Mouse (Mus musculus) kidney, adult 2 months (tissue): Measurements from ENCODE around the gene Rsbn1. TPM values are rescaled to one million over a fixed set of nuclear protein-coding genes. Genes with fewer than 3 reads are reported as not detected.

Experiments used
- DNase-seq: peaks from one replicate; pipeline ENCODE4 v3.0.0; 2021
- H3K27ac ChIP-seq: fragments of 200-500 bp; 2 replicates; pipeline ENCODE4 v1.5.1; 2012; ENCODE audit warnings: low read depth, low read length, control low read depth, inconsistent platforms; ENCODE audit not compliant: insufficient read depth
- H3K27me3 ChIP-seq: fragments of 200-500 bp; replicated peaks from 2 replicates; pipeline ENCODE4 v1.6.1; 2012; ENCODE audit warnings: mild to moderate bottlenecking, moderate library complexity, low read length, inconsistent platforms; ENCODE audit not compliant: control insufficient read depth, insufficient read depth
- H3K36me3 ChIP-seq: fragments of 200-500 bp; 2 replicates; pipeline ENCODE4 v1.6.1; 2012; ENCODE audit warnings: mild to moderate bottlenecking, moderate library complexity, low read length, inconsistent platforms; ENCODE audit not compliant: control insufficient read depth, insufficient read depth
- H3K4me1 ChIP-seq: fragments of 200-500 bp; 2 replicates; pipeline ENCODE4 v1.6.1; 2011; ENCODE audit warnings: low read length; ENCODE audit not compliant: control insufficient read depth, insufficient read depth
- H3K4me3 ChIP-seq: fragments of 200-500 bp; 2 replicates; pipeline ENCODE4 v1.5.1; 2011; ENCODE audit warnings: mild to moderate bottlenecking, low read depth, low read length, control low read depth; ENCODE audit not compliant: insufficient read depth
- CTCF ChIP-seq: fragments of 200-500 bp; conservative IDR thresholded peaks from 2 replicates; pipeline ENCODE4 v1.5.1; 2011; ENCODE audit warnings: low read depth, mild to moderate bottlenecking, control low read depth, low read length, moderate library complexity, mixed read lengths; ENCODE audit not compliant: insufficient read depth, insufficient read length
- POLR2A ChIP-seq: fragments of 200-500 bp; IDR thresholded peaks from one replicate; pipeline ENCODE4 v1.6.1; 2011; ENCODE audit warnings: low read depth, low read length, control low read depth
- WGBS: fragments of 180-500 bp; shearing (Covaris S2); methylation state at CpG from one replicate; pipeline ENCODE4 v1.1.7; 2018; 5-methylcytosine and 5-hydroxymethylcytosine counted together
- polyA plus RNA-seq: library from polyadenylated mRNA; depleted of rRNA; stranded (reverse); fragments of >200 nt; gene quantifications from 2 replicates; pipeline ENCODE4 v1.2.3, GENCODE M21; 2012

Gene Rsbn1
- polyA plus RNA-seq, 1 experiment: 2.5 TPM

DNA sequence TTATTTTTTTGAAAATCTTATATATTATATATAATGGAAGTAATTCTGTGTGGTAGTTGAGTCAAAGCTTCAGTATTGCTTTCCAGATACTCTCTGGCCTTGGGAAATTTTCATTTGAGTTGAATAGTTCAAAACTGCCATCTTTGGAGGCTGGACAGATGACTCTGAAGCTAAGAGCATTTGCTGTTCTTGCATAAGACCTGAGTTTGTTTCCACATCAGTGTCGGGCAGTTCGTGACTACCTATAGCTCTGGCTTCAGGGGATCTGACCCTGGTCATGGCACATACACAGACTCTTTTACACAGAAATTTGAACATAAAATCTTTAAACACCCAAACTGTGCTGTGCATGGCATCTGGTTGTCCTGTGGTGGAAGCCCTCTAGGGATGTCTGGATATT, 71.3 kb downstream of the Rsbn1 start:
- no peak for DNase-seq
- no peaks in the 10 kb centered on the region for H3K36me3 ChIP-seq
- no peak overlapping the region for H3K27ac ChIP-seq
- no peaks in the 10 kb centered on the region for H3K4me1 ChIP-seq
- WGBS: 97% methylated on average over 2 of the region's 2 CpGs
- H3K27me3 ChIP-seq: no peaks in the 10 kb centered on the region
- H3K4me3 ChIP-seq: no peak overlapping the region
- TF ChIP-seq CTCF: no peak
- no peak for TF ChIP-seq POLR2A

GRCm38 (mm10) chr3:103987831-103988432, 74.0 kb downstream of the Rsbn1 start:
- WGBS: 51% methylated on average over 5 of the region's 5 CpGs
- no peak for TF ChIP-seq POLR2A
- no peak for DNase-seq

GRCm38 (mm10) chr3:103989352-103989751, 75.4 kb downstream of the Rsbn1 start:
- H3K36me3 ChIP-seq: no peaks in the 10 kb centered on the region; the same call in none of the 2 replicates
- WGBS: 97% methylated on average over 4 of the region's 4 CpGs
- no peaks in the 10 kb centered on the region for H3K27me3 ChIP-seq
- H3K4me1 ChIP-seq: no peaks in the 10 kb centered on the region
- no peak for DNase-seq
- no peak overlapping the region for H3K27ac ChIP-seq
- no peak overlapping the region for H3K4me3 ChIP-seq
- TF ChIP-seq POLR2A: no peak
- TF ChIP-seq CTCF: no peak

More at GRCm38 (mm10) chr3:103987831-103988432, 74.0 kb downstream of the Rsbn1 start:
- H3K27me3 ChIP-seq: no peaks in the 10 kb centered on the region
- H3K36me3 ChIP-seq: no peaks in the 10 kb centered on the region; the same call in 1 of the 2 replicates
- no peaks in the 10 kb centered on the region for H3K4me1 ChIP-seq
- no peak overlapping the region for H3K4me3 ChIP-seq
- no peak overlapping the region for H3K27ac ChIP-seq

DNA sequence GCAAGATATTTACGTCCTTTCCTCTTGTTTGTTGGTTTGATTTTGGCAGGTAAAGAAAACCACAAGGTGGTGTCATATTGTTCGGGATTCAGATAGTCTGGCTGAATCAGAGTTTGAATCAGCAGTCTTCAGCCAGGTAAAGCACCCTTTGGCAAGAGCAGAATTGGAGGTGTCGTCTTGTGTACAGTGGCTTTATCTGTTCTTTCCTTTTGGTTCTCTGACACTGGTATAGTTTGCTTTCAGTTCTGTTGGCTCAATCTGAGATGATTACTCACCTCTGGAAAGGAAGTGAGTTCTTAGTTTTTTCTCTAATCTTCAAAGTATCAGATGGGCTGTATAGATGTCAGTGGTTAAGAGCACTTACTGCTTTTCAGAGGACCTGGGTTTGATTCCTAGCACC, 77.4 kb downstream of the Rsbn1 start:
- Histone ChIP-seq H3K4me1 (no peaks in the 10 kb centered on the region), H3K27ac (no peak overlapping the region), H3K36me3 (no peaks in the 10 kb centered on the region; the same call in none of the 2 replicates), H3K27me3 (no peaks in the 10 kb centered on the region), H3K4me3 (no peak overlapping the region)
- TF ChIP-seq CTCF (no peak), POLR2A (no peak)
- WGBS: 94% methylated on average over 3 of the region's 3 CpGs
- DNase-seq: no peak

DNA sequence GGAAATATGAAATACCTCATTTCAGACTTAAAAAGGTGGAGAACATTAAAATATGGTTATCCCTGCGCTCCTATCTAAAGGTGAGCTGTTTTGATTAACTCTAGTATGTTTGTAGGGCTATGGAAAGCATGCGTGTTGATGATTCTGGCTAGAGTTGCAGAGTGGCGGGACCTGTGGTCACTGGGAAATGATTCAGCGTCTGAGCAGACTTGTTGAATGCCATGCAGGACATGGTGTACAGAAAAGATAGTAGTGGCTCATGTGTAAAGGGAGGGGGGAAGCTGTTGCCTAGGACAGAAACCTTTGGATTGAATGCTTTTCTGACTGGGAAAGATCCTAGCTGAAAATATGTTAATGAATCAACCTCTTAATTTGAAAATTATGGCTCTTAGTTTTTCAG, 84.8 kb downstream of the Rsbn1 start:
- WGBS: 95% methylated on average over 4 of the region's 4 CpGs
- Histone ChIP-seq H3K4me1 (no peaks in the 10 kb centered on the region), H3K27ac (no peak overlapping the region), H3K36me3 (no peaks in the 10 kb centered on the region), H3K27me3 (no peaks in the 10 kb centered on the region), H3K4me3 (no peak overlapping the region)
- no peak for DNase-seq
- TF ChIP-seq CTCF (no peak), POLR2A (no peak)

GRCm38 (mm10) chr3:104006896-104007466, 93.1 kb downstream of the Rsbn1 start:
- Histone ChIP-seq H3K4me3 (no peak overlapping the region), H3K36me3 (no peaks in the 10 kb centered on the region; the same call in 1 of the 2 replicates), H3K27me3 (no peaks in the 10 kb centered on the region), H3K4me1 (no peaks in the 10 kb centered on the region), H3K27ac (no peak overlapping the region)
- WGBS: 86% methylated on average over 8 of the region's 8 CpGs
- TF ChIP-seq POLR2A: no peak
- TF ChIP-seq CTCF: no peak
- no peak for DNase-seq

DNA sequence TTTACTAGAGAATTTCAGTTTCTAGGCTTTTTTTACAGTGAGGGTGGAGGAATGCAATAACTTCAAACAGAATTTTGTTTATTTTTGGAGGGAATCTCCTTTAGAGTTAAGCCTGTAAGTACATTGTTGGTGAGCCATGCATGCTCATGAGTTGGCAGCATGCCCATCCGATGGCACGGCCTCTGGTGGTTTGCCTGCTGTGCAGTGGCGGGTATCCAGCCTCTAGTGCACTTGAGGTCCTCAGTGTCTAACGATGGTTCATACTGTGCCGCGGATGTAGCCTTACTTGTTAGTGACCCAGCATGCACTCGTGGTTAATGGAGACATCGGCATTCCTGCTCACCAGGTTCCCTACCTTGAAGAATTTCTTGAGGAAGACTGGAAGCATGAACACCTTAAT, 93.6 kb downstream of the Rsbn1 start:
- H3K27ac ChIP-seq: no peak overlapping the region
- DNase-seq: peak; percentile 45
- no peaks in the 10 kb centered on the region; the same call in 1 of the 2 replicates for H3K36me3 ChIP-seq
- H3K4me3 ChIP-seq: no peak overlapping the region
- TF ChIP-seq POLR2A (no peak), CTCF (no peak)
- 72% methylated on average over 8 of the region's 8 CpGs for WGBS
- no peaks in the 10 kb centered on the region for H3K27me3 ChIP-seq
- H3K4me1 ChIP-seq: no peaks in the 10 kb centered on the region
